Mouse (Mus musculus) ES-CJ7 (cell line): Measurements from ENCODE around the gene Calr4.

Experiments
- DNase-seq: peaks from one replicate; pipeline ENCODE4 v3.0.0; 2011; ENCODE audit warnings: low read depth, low spot score

Gene Calr4

GRCm38 (mm10) chr4:109234806-109235350, 593 bp downstream of the Calr4 start:
- DNase-seq, result no peak

GRCm38 (mm10) chr4:109236186-109236879, 2.0 kb downstream of the Calr4 start:
- no peak for DNase-seq

GRCm38 (mm10) chr4:109238428-109239268, 4.4 kb downstream of the Calr4 start:
- no peak for DNase-seq

- DNase-seq, result no peak
Observed at GRCm38 (mm10) chr4:109241221-109241620, 6.9 kb downstream of the Calr4 start.

- DNase-seq, result no peak
Observed at GRCm38 (mm10) chr4:109241934-109242333, 7.6 kb downstream of the Calr4 start.

GRCm38 (mm10) chr4:109244506-109244905, 10.2 kb downstream of the Calr4 start:
- DNase-seq, result peak; percentile 59

- DNase-seq, result no peak
Observed at GRCm38 (mm10) chr4:109245016-109245620, 10.8 kb downstream of the Calr4 start.

GRCm38 (mm10) chr4:109251605-109252004, 17.3 kb downstream of the Calr4 start:
- peak; percentile 76 for DNase-seq

- DNase-seq, result no peak
Observed at GRCm38 (mm10) chr4:109252199-109252598, 17.9 kb downstream of the Calr4 start.

- DNase-seq, result no peak
Observed at GRCm38 (mm10) chr4:109253664-109254151, 19.4 kb downstream of the Calr4 start.

GRCm38 (mm10) chr4:109254511-109254910, 20.2 kb downstream of the Calr4 start:
- no peak for DNase-seq

GRCm38 (mm10) chr4:109255321-109255720, 21.0 kb downstream of the Calr4 start:
- no peak for DNase-seq

- no peak for DNase-seq
Observed at GRCm38 (mm10) chr4:109255727-109256417, 21.6 kb downstream of the Calr4 start.

GRCm38 (mm10) chr4:109256791-109257190, 22.5 kb downstream of the Calr4 start:
- DNase-seq, result no peak

GRCm38 (mm10) chr4:109257639-109258038, 23.4 kb downstream of the Calr4 start:
- DNase-seq, result no peak

- DNase-seq, result no peak
Observed at GRCm38 (mm10) chr4:109262068-109262467, 27.8 kb downstream of the Calr4 start.

GRCm38 (mm10) chr4:109266056-109266455, 31.8 kb downstream of the Calr4 start:
- no peak for DNase-seq

GRCm38 (mm10) chr4:109266744-109267143, 32.5 kb downstream of the Calr4 start:
- no peak for DNase-seq

- DNase-seq, result no peak
Observed at GRCm38 (mm10) chr4:109267452-109267851, 33.2 kb downstream of the Calr4 start.

GRCm38 (mm10) chr4:109268903-109269302, 34.6 kb downstream of the Calr4 start:
- no peak for DNase-seq

- no peak for DNase-seq
Observed at GRCm38 (mm10) chr4:109271803-109272202, 37.5 kb downstream of the Calr4 start.
